In the genomic region with DNA sequence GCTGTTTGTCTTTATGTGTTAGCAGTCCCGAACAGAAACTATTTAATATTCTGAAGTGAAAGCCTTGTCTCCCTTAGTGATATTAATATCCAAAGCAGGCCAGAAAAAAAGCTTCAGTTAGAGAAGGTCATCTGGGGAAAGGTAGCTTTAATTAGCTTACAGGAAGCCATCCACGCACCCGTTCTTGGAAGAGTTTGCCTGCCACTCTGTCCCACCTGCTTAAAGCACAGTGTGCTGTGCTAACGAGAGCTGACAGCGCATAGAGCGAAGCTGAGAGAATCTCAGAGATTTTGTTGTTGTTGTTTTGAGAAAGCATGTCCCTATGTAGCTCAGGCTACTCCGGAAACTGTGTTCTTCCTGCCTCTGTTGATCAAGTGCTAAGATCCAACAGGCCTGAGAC, we compare ENCODE assay signal across 14 mouse cellular contexts.
DNase-seq lines count a peak whose midpoint lies in the region; ATAC-seq lines count a peak whose summit lies in the region.
"Had no signal": no experiment of that assay in that cellular context is flagged by ENCODE, and none has a peak within 500 bp of the region (broad histone marks: within the 10 kb centered on the region; RNA-seq: fewer than 3 reads in every experiment).

No protein-coding gene starts in this region.

- H3K4me3 ChIP-seq in midbrain, embryonic 15.5 days = no peak overlapping the region
- H3K4me3 ChIP-seq in midbrain, embryonic 11.5 days (ENCODE audit: low read depth, low read length) = no peak overlapping the region
- H3K4me3 ChIP-seq in heart, embryonic 13.5 days = no peak overlapping the region
- no peak overlapping the region for H3K4me3 ChIP-seq in intestine, embryonic 15.5 days (replicated peaks)
- H3K4me3 ChIP-seq: limb, embryonic 13.5 days had no signal

- H3K9me3 ChIP-seq in midbrain, embryonic 15.5 days = no peaks in the 10 kb centered on the region
- no peaks in the 10 kb centered on the region for H3K9me3 ChIP-seq in midbrain, embryonic 11.5 days (ENCODE audit: control insufficient read depth, low read length)
- H3K9me3 ChIP-seq in heart, embryonic 13.5 days = no peaks in the 10 kb centered on the region
- H3K9me3 ChIP-seq in intestine, embryonic 15.5 days = no peaks in the 10 kb centered on the region
- H3K9me3 ChIP-seq: limb, embryonic 13.5 days had no signal

- ATAC-seq in midbrain, embryonic 15.5 days (replicated peaks) = no peak
- ATAC-seq in midbrain, embryonic 11.5 days (ENCODE audit: low FRiP score) = no peak
- ATAC-seq in heart, embryonic 13.5 days (ENCODE audit: extremely low read depth, insufficient number of reproducible peaks, low FRiP score, low TSS enrichment) = no peak
- no peak for ATAC-seq in intestine, embryonic 15.5 days
- ATAC-seq: activated CD4-positive, CD25-positive, alpha-beta regulatory T cell, adult 4 months; CD4-positive, CD25-positive, alpha-beta regulatory T cell, adult 4 months had no signal

- DNase-seq in gastrocnemius, adult 18-20 months (ENCODE audit: low spot score) = peak; percentile 1
- DNase-seq in gastrocnemius, postnatal 14 days = no peak
- DNase-seq in midbrain, embryonic 11.5 days (ENCODE audit: low spot score, missing footprints) = no peak
- peak; percentile 59 to 66 for DNase-seq in cerebellum, postnatal 10 days
- no peak for DNase-seq in testis, postnatal 10 days (ENCODE audit: low spot score)
- DNase-seq: embryo, embryonic 11 days; lung, adult 18-20 months; thymus, adult 18-20 months had no signal

- no peaks in the 10 kb centered on the region for H3K27me3 ChIP-seq in midbrain, embryonic 15.5 days (replicated peaks)
- H3K27me3 ChIP-seq in midbrain, embryonic 11.5 days (ENCODE audit: control insufficient read depth, insufficient read depth, low read length) = no peaks in the 10 kb centered on the region
- no peaks in the 10 kb centered on the region for H3K27me3 ChIP-seq in heart, embryonic 13.5 days (replicated peaks)
- no peaks in the 10 kb centered on the region for H3K27me3 ChIP-seq in intestine, embryonic 15.5 days (replicated peaks)
- H3K27me3 ChIP-seq: limb, embryonic 13.5 days had no signal

- no peak overlapping the region for H3K4me2 ChIP-seq in midbrain, embryonic 15.5 days
- no peak overlapping the region for H3K4me2 ChIP-seq in midbrain, embryonic 11.5 days
- H3K4me2 ChIP-seq in heart, embryonic 13.5 days = no peak overlapping the region
- H3K4me2 ChIP-seq in intestine, embryonic 15.5 days (replicated peaks) = no peak overlapping the region
- H3K4me2 ChIP-seq: limb, embryonic 13.5 days had no signal

- intact Hi-C loops in gastrocnemius, postnatal 14 days (cut with DNase I; ENCODE audit: low total_unique reads) = no loop called here

- H3K4me1 ChIP-seq in midbrain, embryonic 15.5 days = peaks cover 12% of the 10 kb centered on the region
- H3K4me1 ChIP-seq in midbrain, embryonic 11.5 days (ENCODE audit: control insufficient read depth, insufficient read depth, low read length) = peaks cover 4% of the 10 kb centered on the region; the same call in 1 of the 2 replicates
- H3K4me1 ChIP-seq in heart, embryonic 13.5 days = peaks cover 11% of the 10 kb centered on the region
- no peaks in the 10 kb centered on the region for H3K4me1 ChIP-seq in intestine, embryonic 15.5 days (replicated peaks)
- H3K4me1 ChIP-seq: limb, embryonic 13.5 days had no signal

- peak overlapping the region; percentile 8; the same call in 1 of the 2 replicates for H3K27ac ChIP-seq in midbrain, embryonic 15.5 days
- H3K27ac ChIP-seq in midbrain, embryonic 11.5 days (ENCODE audit: low read depth, low read length) = no peak overlapping the region
- 0 out of 2 replicates have a peak overlapping the region, but pooled peaks have one; percentile 28 for H3K27ac ChIP-seq in heart, embryonic 13.5 days (replicated peaks)
- no peak overlapping the region for H3K27ac ChIP-seq in intestine, embryonic 15.5 days
- H3K27ac ChIP-seq: limb, embryonic 13.5 days had no signal

- H3K9ac ChIP-seq in midbrain, embryonic 15.5 days = no peak overlapping the region
- H3K9ac ChIP-seq in midbrain, embryonic 11.5 days (ENCODE audit: low read length) = no peak overlapping the region
- no peak overlapping the region for H3K9ac ChIP-seq in heart, embryonic 13.5 days
- no peak overlapping the region for H3K9ac ChIP-seq in intestine, embryonic 15.5 days
- H3K9ac ChIP-seq: limb, embryonic 13.5 days had no signal

- 42% methylated on average over 7 of the region's 7 CpGs for WGBS in midbrain, embryonic 15.5 days
- WGBS in midbrain, embryonic 11.5 days = 59% methylated on average over 7 of the region's 7 CpGs
- 56% methylated on average over 7 of the region's 7 CpGs for WGBS in heart, embryonic 13.5 days
- 84% methylated on average over 7 of the region's 7 CpGs for WGBS in intestine, embryonic 15.5 days

- no peaks in the 10 kb centered on the region for H3K36me3 ChIP-seq in midbrain, embryonic 15.5 days (replicated peaks)
- no peaks in the 10 kb centered on the region for H3K36me3 ChIP-seq in midbrain, embryonic 11.5 days (ENCODE audit: control insufficient read depth, insufficient read depth, low read length)
- no peaks in the 10 kb centered on the region for H3K36me3 ChIP-seq in heart, embryonic 13.5 days
- H3K36me3 ChIP-seq in intestine, embryonic 15.5 days = no peaks in the 10 kb centered on the region
- H3K36me3 ChIP-seq: limb, embryonic 13.5 days had no signal

Comparison
In these comparisons a context has a peak if more than half of its experiments do, and no peak if none do; other contexts are left out.
1. DNase-seq: peak in gastrocnemius, adult 18-20 months (single experiment) and cerebellum, postnatal 10 days (2 of 2); none in gastrocnemius, postnatal 14 days (single experiment), midbrain, embryonic 11.5 days (single experiment) and testis, postnatal 10 days (single experiment).
2. H3K27ac ChIP-seq: peak in midbrain, embryonic 15.5 days (single experiment) and heart, embryonic 13.5 days (single experiment); none in midbrain, embryonic 11.5 days (single experiment) and intestine, embryonic 15.5 days (single experiment).